Mouse (Mus musculus) ES-Bruce4 (cell line): ENCODE data around the gene Flot1.

ENCODE experiments used
- EP300 ChIP-seq: IDR thresholded peaks from 2 replicates; pipeline ENCODE4 v1.6.1; 2011; ENCODE audit warnings: low read depth, low read length; ENCODE audit not compliant: insufficient read depth
- POLR2A ChIP-seq: IDR thresholded peaks from one replicate; pipeline ENCODE4 v1.8.1; 2011; ENCODE audit warnings: low read length; ENCODE audit not compliant: insufficient read depth

- TF ChIP-seq POLR2A (no peak), EP300 (no peak)
Measured at GRCm38 (mm10) chr17:35822564-35822963, 466 bp upstream of the Flot1 start.
